Mouse (Mus musculus) heart, adult 2 months (tissue): ENCODE data around the gene Mapkbp1. TPM values are rescaled to one million over a fixed set of nuclear protein-coding genes. Genes with fewer than 3 reads are reported as not detected.

ENCODE experiments used
- DNase-seq, 2 experiments: peaks; one replicate each; pipeline ENCODE4 v3.0.0; 2021
- H3K27ac ChIP-seq: fragments of 200-600 bp; 2 replicates; pipeline ENCODE4 v1.8.1; 2022
- H3K27me3 ChIP-seq: fragments of 200-500 bp; 2 replicates; pipeline ENCODE4 v1.6.1; 2012; ENCODE audit warnings: mild to moderate bottlenecking, low read length, inconsistent platforms, mixed read lengths; ENCODE audit not compliant: control insufficient read depth, insufficient read depth
- H3K36me3 ChIP-seq: fragments of 200-500 bp; 2 replicates; pipeline ENCODE4 v1.6.1; 2012; ENCODE audit warnings: low read length, inconsistent platforms; ENCODE audit not compliant: control insufficient read depth, insufficient read depth
- H3K4me1 ChIP-seq: fragments of 200-500 bp; 2 replicates; pipeline ENCODE4 v1.6.1; 2011; ENCODE audit warnings: low read length; ENCODE audit not compliant: control insufficient read depth, insufficient read depth
- H3K4me3 ChIP-seq: fragments of 200-600 bp; 2 replicates; pipeline ENCODE4 v1.8.1; 2022
- H3K79me2 ChIP-seq: fragments of 200-500 bp; replicated peaks from 2 replicates; pipeline ENCODE4 v1.6.1; 2012; ENCODE audit warnings: mild to moderate bottlenecking, inconsistent platforms, low read length, moderate library complexity, mixed read lengths; ENCODE audit not compliant: control insufficient read depth, insufficient read depth
- H3K9ac ChIP-seq: fragments of 200-500 bp; 2 replicates; pipeline ENCODE4 v1.6.1; 2012; ENCODE audit warnings: low read depth, mild to moderate bottlenecking, control low read depth, inconsistent platforms, low read length, mixed read lengths
- CTCF ChIP-seq: fragments of 200-600 bp; IDR thresholded peaks from 2 replicates; pipeline ENCODE4 v1.8.1; 2022; ENCODE audit warnings: antibody characterized with exemption, mild to moderate bottlenecking, moderate library complexity
- EP300 ChIP-seq: fragments of 200-500 bp; IDR thresholded peaks from 2 replicates; pipeline ENCODE4 v1.6.1; 2011; ENCODE audit warnings: low read depth, low read length, control low read depth; ENCODE audit not compliant: insufficient read depth
- POLR2A ChIP-seq: fragments of 200-500 bp; IDR thresholded peaks from 2 replicates; pipeline ENCODE4 v1.6.1; 2011; ENCODE audit warnings: mild to moderate bottlenecking, low read depth, low read length, control low read depth; ENCODE audit not compliant: insufficient read depth
- WGBS: fragments of 180-500 bp; shearing (Covaris S2); methylation state at CpG from one replicate; pipeline ENCODE4 v1.1.7; 2018; 5-methylcytosine and 5-hydroxymethylcytosine counted together
- intact Hi-C: fragments of 180-260 bp; cut with DNase I; formaldehyde crosslinking; loops from one replicate; pipeline ENCODE4 v1.15.1; 2025
- polyA plus RNA-seq: library from polyadenylated mRNA; depleted of rRNA; stranded (reverse); fragments of >200 nt; gene quantifications from 2 replicates; pipeline ENCODE4 v1.2.3, GENCODE M21; 2012
- total RNA-seq, 2 experiments: library from RNA; stranded (reverse); gene quantifications; 2 replicates each; pipeline ENCODE4 v1.2.3; 2021

Mapkbp1 gene
- total and polyA plus RNA-seq, 3 experiments, result 7.7 to 8.1 (median 8.0) TPM

DNA sequence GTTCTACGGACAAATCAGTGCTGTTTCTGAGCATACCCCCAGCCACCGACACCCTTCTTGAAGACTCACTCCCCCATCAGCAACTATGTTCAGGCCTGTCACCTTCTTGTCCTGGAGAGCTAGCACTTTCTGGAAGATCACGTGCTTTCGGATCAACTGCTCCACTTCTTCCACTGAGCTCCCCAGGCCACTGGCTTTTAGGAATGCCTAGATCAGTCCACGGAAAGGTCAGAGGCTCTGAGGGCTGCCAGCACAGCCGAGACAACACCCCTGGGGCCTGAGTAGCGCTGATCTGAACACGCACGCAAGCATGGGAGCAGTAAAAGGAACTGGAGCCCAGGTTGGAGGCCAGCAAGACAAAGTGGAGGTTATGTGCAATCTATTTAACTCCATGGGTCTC is 88.2 kb downstream of the Mapkbp1 start:
- Histone ChIP-seq H3K27ac (no peak overlapping the region), H3K9ac (no peak overlapping the region), H3K27me3 (no peaks in the 10 kb centered on the region), H3K4me3 (no peak overlapping the region), H3K79me2 (no peaks in the 10 kb centered on the region), H3K4me1 (peaks cover 5% of the 10 kb centered on the region), H3K36me3 (no peaks in the 10 kb centered on the region)
- TF ChIP-seq EP300 (no peak), CTCF (no peak), POLR2A (no peak)
- intact Hi-C loops, result no loop called here
- WGBS, result 59% methylated on average over 9 of the region's 9 CpGs
- DNase-seq, result no peak

DNA sequence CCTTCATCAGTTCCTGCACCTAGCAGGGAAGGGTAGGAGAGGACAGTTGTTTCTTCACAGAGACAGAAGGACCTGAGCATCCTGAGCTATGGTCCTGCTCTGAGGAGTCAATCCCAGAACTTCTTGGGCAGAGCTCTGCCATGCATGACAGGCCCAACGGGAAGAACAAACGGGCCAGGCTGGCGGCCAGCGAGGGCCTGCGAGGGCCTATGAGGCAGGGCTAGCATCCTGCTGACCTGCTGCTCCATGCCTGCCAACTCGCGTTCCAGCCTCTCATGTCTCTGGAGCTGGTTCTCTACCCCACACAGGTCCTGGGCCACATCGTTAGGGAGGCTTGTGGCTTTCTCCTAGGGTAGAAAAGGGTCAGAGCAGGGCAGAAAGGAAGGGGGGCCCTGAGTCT is 89.7 kb downstream of the Mapkbp1 start:
- Histone ChIP-seq H3K79me2 (no peaks in the 10 kb centered on the region), H3K4me3 (no peak overlapping the region), H3K4me1 (peaks cover 2% of the 10 kb centered on the region), H3K27ac (no peak overlapping the region), H3K27me3 (no peaks in the 10 kb centered on the region), H3K36me3 (no peaks in the 10 kb centered on the region), H3K9ac (no peak overlapping the region)
- TF ChIP-seq CTCF (no peak), EP300 (no peak), POLR2A (no peak)
- intact Hi-C loops, result no loop called here
- no peak for DNase-seq
- 88% methylated on average over 8 of the region's 8 CpGs for WGBS

DNA sequence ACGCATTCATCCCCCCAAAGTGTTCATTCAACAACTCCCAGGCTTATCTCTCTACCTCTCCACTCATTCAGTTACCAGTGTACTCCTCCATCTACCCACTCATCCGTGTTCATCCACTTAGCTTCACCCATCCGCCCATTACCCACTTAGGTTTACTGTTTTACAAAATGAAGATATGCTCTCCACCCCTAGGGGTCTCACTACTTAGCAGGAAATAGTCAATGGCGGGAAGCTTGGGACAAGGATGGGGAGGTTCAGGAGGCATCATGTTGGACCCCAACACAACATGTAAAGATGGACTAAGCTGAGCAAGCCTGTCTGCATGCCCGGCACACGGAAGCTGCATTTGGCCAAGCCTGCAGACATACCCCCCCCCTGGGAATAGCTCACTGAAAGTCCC is 92.1 kb downstream of the Mapkbp1 start:
- WGBS, result 79% methylated on average over 6 of the region's 6 CpGs
- intact Hi-C loops, result loop anchor here (5.0 kb wide), 1 partner anchor 92 kb away; the partner anchor contains the start of gene Mapkbp1
- TF ChIP-seq POLR2A, result no peak
- peak; percentile 23 for TF ChIP-seq CTCF
- TF ChIP-seq EP300, result no peak

DNA sequence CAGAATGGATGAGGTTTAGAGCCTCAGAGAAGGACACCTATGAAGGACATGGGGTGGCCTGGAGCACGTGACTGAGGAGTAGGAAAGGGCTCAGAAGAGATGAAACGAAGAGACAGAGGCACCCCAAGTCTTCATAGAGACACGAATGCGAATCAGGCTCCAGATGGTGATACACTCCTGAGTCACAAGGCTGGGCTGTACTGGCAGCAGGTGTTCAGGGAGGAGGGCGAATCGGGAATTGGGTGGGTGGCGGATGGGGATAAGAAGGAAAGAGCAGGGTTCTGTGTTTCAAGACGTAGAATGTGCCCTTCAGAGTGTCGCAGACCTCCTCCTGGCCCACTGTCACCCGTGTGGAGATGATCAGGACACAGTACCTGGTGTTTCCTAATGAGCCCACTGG is 92.7 kb downstream of the Mapkbp1 start:
- H3K27ac ChIP-seq, result no peak overlapping the region
- intact Hi-C loops, result loop anchor here (5.0 kb wide), 1 partner anchor 93 kb away; the partner anchor contains the start of gene Mapkbp1
- peaks cover 2% of the 10 kb centered on the region for H3K4me1 ChIP-seq
- H3K4me3 ChIP-seq, result no peak overlapping the region
- WGBS, result 91% methylated on average over 10 of the region's 10 CpGs
- no peaks in the 10 kb centered on the region for H3K79me2 ChIP-seq
- no peak for DNase-seq
- H3K9ac ChIP-seq, result no peak overlapping the region
- no peaks in the 10 kb centered on the region for H3K27me3 ChIP-seq
- no peak for TF ChIP-seq POLR2A
- TF ChIP-seq EP300, result no peak
- no peak for TF ChIP-seq CTCF
- H3K36me3 ChIP-seq, result no peaks in the 10 kb centered on the region

More for the DNA sequence above, 92.1 kb downstream of the Mapkbp1 start:
- H3K4me1 ChIP-seq, result peaks cover 2% of the 10 kb centered on the region
- DNase-seq, result no peak
- no peak overlapping the region for H3K4me3 ChIP-seq
- H3K27ac ChIP-seq, result no peak overlapping the region
- H3K79me2 ChIP-seq, result no peaks in the 10 kb centered on the region
- no peaks in the 10 kb centered on the region for H3K27me3 ChIP-seq
- no peaks in the 10 kb centered on the region for H3K36me3 ChIP-seq
- H3K9ac ChIP-seq, result no peak overlapping the region

DNA sequence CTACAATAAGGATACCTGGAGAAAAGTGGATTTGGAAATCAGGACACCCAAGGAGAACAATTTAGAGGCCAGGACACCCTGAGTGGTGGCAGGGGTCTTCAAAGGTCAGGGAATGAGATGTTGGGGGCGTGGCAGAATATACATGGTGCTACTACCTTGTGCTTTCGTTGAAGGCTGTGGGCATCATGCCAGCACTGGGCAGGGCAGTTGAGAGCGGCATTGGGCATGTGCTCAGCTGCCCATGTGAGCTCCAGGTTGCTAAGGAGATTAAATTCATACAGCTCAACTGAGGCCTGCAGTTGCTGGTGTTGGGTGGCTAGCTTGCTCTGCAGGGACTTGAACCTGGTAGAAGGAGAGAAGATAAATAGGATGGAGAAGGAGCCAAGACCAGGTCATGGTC is 93.7 kb downstream of the Mapkbp1 start:
- Histone ChIP-seq H3K36me3 (no peaks in the 10 kb centered on the region), H3K9ac (no peak overlapping the region), H3K4me1 (no peaks in the 10 kb centered on the region), H3K27ac (no peak overlapping the region), H3K79me2 (no peaks in the 10 kb centered on the region), H3K27me3 (no peaks in the 10 kb centered on the region), H3K4me3 (no peak overlapping the region)
- TF ChIP-seq EP300, result no peak
- no peak for TF ChIP-seq CTCF
- no peak for TF ChIP-seq POLR2A
- intact Hi-C loops, result loop anchor here (5.0 kb wide), 1 partner anchor 94 kb away; the partner anchor contains the start of gene Mapkbp1
- 63% methylated on average over 3 of the region's 3 CpGs for WGBS
- DNase-seq, result no peak

DNA sequence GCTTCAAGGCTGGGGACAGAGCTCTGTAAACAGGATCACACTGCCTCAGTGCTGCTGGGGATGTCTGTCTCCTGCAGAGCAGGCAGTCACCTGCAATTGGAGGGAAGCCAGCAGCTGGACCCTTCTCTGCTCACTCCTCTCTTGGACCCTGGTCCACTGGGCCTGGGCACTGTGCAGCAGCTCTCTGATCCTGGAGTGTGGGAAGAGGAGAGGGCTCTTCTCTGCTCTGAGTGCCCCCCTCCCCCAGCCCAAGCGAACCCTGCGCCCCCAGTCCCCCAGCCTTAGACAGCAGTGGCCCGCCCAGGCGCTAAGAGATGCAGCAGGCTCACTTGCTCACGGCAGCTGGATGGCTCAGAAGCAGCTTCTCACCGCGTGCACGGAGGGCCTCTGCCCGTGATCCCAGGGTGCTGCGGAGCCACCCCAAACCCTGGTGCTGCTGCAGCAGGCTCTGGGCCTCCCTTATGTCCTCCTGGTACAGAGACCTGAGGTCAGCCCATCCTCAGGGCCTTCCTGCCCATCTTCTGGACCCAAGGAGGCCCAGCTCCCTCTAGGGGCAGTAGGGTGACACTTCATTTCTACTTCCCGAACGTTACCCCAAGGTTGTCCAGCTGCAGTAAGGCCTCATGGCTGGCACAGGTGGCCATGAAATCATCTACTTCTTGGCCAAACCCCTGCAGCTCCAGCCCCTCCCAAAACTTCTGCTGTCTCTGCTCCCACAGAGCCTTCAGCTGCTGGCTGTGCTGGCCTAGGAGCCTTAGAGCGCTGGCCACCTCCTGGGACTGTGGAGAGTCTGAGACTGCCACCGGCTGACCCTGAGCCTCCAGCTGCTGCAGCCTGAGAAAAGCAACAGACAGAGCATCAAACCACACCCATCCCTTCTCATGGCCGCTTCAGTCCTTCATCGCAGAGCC is 96.3 kb downstream of the Mapkbp1 start:
- Histone ChIP-seq H3K27me3 (no peaks in the 10 kb centered on the region), H3K4me3 (no peak overlapping the region), H3K36me3 (no peaks in the 10 kb centered on the region), H3K4me1 (no peaks in the 10 kb centered on the region), H3K27ac (no peak overlapping the region), H3K9ac (no peak overlapping the region), H3K79me2 (no peaks in the 10 kb centered on the region)
- WGBS, result 56% methylated on average over 16 of the region's 16 CpGs
- peak in 1 of 2 experiments; percentile 33 for DNase-seq
- intact Hi-C loops, result loop anchor here (5.0 kb wide), 1 partner anchor 97 kb away; the partner anchor contains the start of gene Mapkbp1
- no peak for TF ChIP-seq POLR2A
- TF ChIP-seq CTCF, result peak; percentile 76
- 0 out of 2 replicates have a peak, but pooled peaks have one; percentile 20 for TF ChIP-seq EP300
